Mouse (Mus musculus): ENCODE measurements around the gene Zc3h10. TPM values are rescaled to one million over a fixed set of nuclear protein-coding genes. Genes with fewer than 3 reads are reported as not detected.
A peak's percentile ranks its signal among the peaks of the same experiment; 100 is the strongest.
"Not testable (repeated sequence)": the region's sequence is repeated elsewhere in the genome, so short reads cannot be mapped to it uniquely, and the experiment has no call there.

Zc3h10 gene
- polyA plus RNA-seq, 1 experiment from 2014 or later = 12.8 TPM

GRCm38 (mm10) chr10:128579731-128580130 is 32.2 kb upstream of the Zc3h10 start:
- Histone ChIP-seq H3K36me3 (peaks cover 11% of the 10 kb centered on the region; the same call in 1 of the 2 replicates), H3K27ac (no peak overlapping the region), H3K4me1 (peaks cover 17% of the 10 kb centered on the region), H3K4me3 (no peak overlapping the region), H3K27me3 (ENCODE audit: insufficient read depth, poor library complexity, severe bottlenecking) (0 out of 2 replicates have a peak, but pooled peaks cover 4% of the 10 kb centered on the region), H3K9me3 (no peaks in the 10 kb centered on the region)
- no peak for DNase-seq (ENCODE audit: low spot score)
- 76% methylated on average over 4 of the region's 4 CpGs for WGBS

DNA sequence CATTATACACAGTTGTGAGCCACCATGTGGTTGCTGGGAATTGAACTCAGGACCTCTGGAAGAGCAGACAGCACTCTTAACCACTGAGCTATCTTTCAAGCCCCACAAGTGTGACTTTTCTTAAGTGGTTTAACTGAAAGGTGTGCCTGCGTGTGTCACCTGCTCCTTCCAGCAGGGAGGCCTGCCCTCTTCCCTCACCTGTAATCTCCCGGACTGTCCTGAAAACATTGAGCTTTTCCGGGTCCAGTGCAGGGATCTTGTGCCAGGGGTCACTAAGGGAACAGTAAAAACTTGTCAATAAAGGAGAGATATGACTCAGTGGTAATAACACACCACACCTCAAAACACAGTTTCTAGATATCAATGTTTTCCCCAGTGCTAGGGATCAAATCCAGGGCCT is 31.7 kb upstream of the Zc3h10 start:
- WGBS = 74% methylated on average over 3 of the region's 3 CpGs
- Histone ChIP-seq H3K4me3 (no peak overlapping the region), H3K4me1 (peaks cover 17% of the 10 kb centered on the region), H3K27ac (no peak overlapping the region), H3K9me3 (no peaks in the 10 kb centered on the region), H3K36me3 (peaks cover 11% of the 10 kb centered on the region; the same call in 1 of the 2 replicates), H3K27me3 (ENCODE audit: insufficient read depth, poor library complexity, severe bottlenecking) (no peaks in the 10 kb centered on the region)
- DNase-seq (ENCODE audit: low spot score) = no peak

DNA sequence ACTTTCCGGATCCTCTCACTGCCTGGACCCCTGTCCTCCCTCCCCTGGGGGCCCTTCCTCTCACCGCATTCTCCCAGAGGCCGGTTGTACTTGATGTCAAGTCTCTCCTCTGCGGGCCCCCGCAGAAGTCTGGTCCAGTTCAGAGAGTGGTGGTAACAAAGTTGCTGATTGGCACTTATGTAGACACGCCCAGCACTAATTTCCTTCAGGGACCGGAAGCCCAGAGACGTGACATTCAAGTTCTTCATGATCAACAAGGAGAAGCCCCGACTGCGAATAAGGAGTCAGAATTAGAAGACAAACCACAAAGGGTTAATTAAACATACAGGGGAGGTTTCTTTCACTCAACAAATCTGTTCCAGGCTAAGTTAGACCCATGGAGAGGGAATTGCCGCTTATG is 30.8 kb upstream of the Zc3h10 start:
- no peak overlapping the region for H3K4me3 ChIP-seq
- WGBS = 61% methylated on average over 11 of the region's 11 CpGs
- H3K27me3 ChIP-seq (ENCODE audit: insufficient read depth, poor library complexity, severe bottlenecking) = no peaks in the 10 kb centered on the region
- no peak for DNase-seq (ENCODE audit: low spot score)
- H3K9me3 ChIP-seq = no peaks in the 10 kb centered on the region
- H3K4me1 ChIP-seq = peaks cover 8% of the 10 kb centered on the region
- no peak overlapping the region for H3K27ac ChIP-seq
- peaks cover 11% of the 10 kb centered on the region; the same call in 1 of the 2 replicates for H3K36me3 ChIP-seq

DNA sequence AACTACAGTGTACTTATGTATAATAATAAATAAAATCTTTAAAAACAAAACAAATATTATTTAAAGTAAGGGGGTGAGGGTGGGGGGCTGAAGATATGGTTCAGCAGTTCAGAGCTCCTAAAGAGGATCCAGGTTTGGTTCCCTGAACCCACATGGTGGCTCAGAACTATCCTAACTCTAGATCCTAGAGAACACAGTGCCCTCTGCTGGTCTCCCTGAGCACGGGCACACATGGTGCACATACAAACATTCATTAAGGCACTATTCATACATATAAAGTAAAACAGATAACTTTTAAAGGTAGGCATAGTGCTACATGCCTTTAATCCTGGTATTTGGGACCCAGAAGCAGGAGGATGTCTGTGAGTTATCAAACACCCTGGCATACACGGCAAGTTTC is 27.5 kb upstream of the Zc3h10 start:
- Histone ChIP-seq H3K27ac (no peak overlapping the region), H3K4me3 (no peak overlapping the region), H3K27me3 (ENCODE audit: insufficient read depth, poor library complexity, severe bottlenecking) (peaks cover 11% of the 10 kb centered on the region; the same call in 1 of the 2 replicates), H3K4me1 (0 out of 2 replicates have a peak, but pooled peaks cover 3% of the 10 kb centered on the region), H3K36me3 (peaks cover 32% of the 10 kb centered on the region), H3K9me3 (no peaks in the 10 kb centered on the region)
- no peak for DNase-seq (ENCODE audit: low spot score)
- 95% methylated on average over 2 of the region's 2 CpGs for WGBS

DNA sequence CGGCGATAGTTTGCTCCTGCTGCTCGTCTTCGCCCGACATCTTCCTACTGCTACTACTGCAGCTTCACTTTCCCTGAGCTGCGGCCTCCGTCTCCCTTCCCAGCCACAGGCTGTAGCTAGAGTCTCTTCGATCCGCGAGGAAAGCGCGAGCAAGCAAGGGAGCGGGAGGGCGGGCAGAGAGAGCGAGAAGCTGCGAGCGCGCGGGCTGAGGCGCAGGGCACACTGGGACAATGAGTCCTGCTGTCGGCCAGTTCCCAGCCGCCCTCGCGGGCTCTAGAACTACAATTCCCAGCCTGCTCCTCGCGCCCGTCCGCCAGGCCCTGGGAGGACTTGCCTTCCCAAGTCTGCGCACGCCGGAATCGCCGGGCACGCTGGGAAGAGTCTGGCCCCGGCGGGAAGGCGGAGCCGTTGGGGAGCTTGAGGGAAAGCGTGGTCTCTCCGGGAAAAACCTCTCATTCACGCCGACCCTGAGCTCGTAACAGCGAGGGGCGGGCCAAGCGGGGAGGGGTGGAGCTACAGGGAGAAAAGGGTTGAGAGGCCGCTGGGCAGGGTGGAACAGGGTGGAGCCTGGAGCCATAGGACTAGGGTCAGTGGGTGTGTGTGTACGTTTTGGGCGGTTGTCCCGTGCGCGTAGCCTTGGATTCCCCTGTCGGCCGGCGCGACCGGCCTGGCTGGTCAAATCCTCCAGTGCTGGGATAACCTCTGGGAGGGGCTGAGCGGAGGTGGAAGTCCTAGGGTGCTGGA is 18.4 kb upstream of the Zc3h10 start, which contains the start of gene Pa2g4:
Gene Pa2g4 (minus strand): TSS at position 200 of the 744 bp plus-strand sequence.
- Histone ChIP-seq H3K4me3 (peak within 1 kb of the TSS; percentile 87), H3K36me3 (peaks cover 37% of the 10 kb centered on the region), H3K4me1 (peaks cover 16% of the 10 kb centered on the region), H3K27me3 (ENCODE audit: insufficient read depth, poor library complexity, severe bottlenecking) (0 out of 2 replicates have a peak, but pooled peaks cover 2% of the 10 kb centered on the region), H3K9me3 (no peaks in the 10 kb centered on the region), H3K27ac (peak within 1 kb of the TSS; percentile 92)
- DNase-seq (ENCODE audit: low spot score) = peak; percentile 100
- under 1% methylated on average over 58 of the region's 58 CpGs for WGBS

DNA sequence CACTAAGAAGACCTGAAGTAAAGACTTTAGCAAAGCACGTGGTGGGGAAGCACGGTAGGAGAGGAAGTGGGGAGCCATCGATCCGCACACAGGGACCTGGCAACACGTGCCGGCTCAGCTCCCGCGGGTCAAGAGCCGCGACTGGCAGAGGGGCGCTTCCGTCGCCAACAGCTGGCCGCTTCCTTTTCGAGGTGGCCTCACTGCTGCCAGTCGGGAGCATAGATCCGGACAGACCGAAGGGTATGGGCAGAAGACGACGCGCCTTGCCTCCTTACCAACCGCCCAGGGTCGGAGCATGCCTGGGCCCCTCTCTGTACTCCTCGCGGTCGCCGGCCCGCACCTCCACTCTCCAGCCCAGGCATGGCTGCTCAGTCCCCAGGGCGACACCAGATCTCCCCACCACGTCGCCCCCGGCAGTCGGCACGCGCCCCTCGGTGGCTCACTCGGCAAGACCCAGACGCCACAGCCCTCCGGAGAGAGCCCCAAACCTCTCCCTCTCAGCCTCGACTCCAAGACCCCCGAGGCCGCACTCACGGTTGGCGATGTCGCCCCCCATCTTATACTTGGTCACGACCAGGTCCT is 17.7 kb upstream of the Zc3h10 start:
- Histone ChIP-seq H3K27me3 (ENCODE audit: insufficient read depth, poor library complexity, severe bottlenecking) (no peaks in the 10 kb centered on the region), H3K27ac (peak overlapping the region; percentile 92), H3K4me3 (peak overlapping the region; percentile 87), H3K4me1 (peaks cover 16% of the 10 kb centered on the region), H3K36me3 (peaks cover 41% of the 10 kb centered on the region), H3K9me3 (no peaks in the 10 kb centered on the region)
- DNase-seq (ENCODE audit: low spot score) = no peak
- WGBS = under 1% methylated on average over 46 of the region's 46 CpGs

- Histone ChIP-seq H3K27me3 (ENCODE audit: insufficient read depth, poor library complexity, severe bottlenecking) (no peaks in the 10 kb centered on the region), H3K9me3 (no peaks in the 10 kb centered on the region), H3K4me3 (no peak overlapping the region), H3K27ac (no peak overlapping the region), H3K4me1 (peaks cover 16% of the 10 kb centered on the region), H3K36me3 (peaks cover 55% of the 10 kb centered on the region)
- 87% methylated on average over 6 of the region's 6 CpGs for WGBS
- no peak for DNase-seq (ENCODE audit: low spot score)
These were observed 16.0 kb upstream of the Zc3h10 start for GRCm38 (mm10) chr10:128563544-128563943.

DNA sequence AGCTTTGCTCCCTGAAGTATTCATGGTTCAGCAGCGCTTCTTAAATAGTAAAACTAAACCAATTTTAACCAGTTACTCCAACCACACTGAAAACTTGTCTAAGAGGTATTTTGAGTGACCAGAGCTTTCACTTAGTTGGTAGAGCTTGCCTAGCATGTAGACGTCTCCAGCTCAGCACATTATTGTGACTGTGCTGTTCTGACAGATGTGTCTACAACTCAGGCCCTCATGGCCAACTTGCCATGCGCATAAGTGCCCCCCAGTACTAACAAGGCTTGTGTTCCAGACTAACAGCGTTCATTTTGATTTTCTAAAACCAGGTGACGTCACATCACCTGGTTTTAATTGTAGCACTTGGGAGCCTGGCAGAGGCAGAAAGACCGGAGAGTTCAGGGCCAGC is 9.4 kb upstream of the Zc3h10 start:
- H3K36me3 ChIP-seq = peaks cover 52% of the 10 kb centered on the region
- H3K4me3 ChIP-seq = no peak overlapping the region
- no peak for DNase-seq (ENCODE audit: low spot score)
- H3K4me1 ChIP-seq = no peaks in the 10 kb centered on the region
- H3K27me3 ChIP-seq (ENCODE audit: insufficient read depth, poor library complexity, severe bottlenecking) = no peaks in the 10 kb centered on the region
- 85% methylated on average over 6 of the region's 6 CpGs for WGBS
- no peak overlapping the region for H3K27ac ChIP-seq
- no peaks in the 10 kb centered on the region for H3K9me3 ChIP-seq

- H3K9me3 ChIP-seq = no peaks in the 10 kb centered on the region
- H3K4me3 ChIP-seq = no peak overlapping the region
- peaks cover 45% of the 10 kb centered on the region for H3K36me3 ChIP-seq
- no peak overlapping the region for H3K27ac ChIP-seq
- H3K27me3 ChIP-seq (ENCODE audit: insufficient read depth, poor library complexity, severe bottlenecking) = no peaks in the 10 kb centered on the region
- no peak for DNase-seq (ENCODE audit: low spot score)
- no peaks in the 10 kb centered on the region for H3K4me1 ChIP-seq
These were observed 8.7 kb upstream of the Zc3h10 start for GRCm38 (mm10) chr10:128556286-128556685.

DNA sequence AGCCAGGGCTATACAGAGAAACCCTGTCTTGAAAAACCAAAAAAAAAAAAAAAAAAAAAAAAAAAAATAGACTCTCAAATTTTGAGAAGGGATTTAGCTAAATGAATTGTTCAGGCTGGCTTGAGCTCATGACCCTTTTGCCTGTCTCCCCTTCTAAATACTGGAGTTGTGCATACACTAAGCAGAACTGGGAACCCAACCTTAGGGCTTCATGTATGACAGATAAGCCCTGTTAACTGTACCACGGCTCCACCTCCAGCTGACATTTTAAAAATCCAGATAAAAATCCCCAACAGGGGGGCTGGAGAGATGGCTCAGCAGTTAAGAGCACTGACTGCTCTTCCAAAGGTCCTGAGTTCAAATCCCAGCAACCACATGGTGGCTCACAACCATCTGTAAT is 8.0 kb upstream of the Zc3h10 start:
- 73% methylated on average over 1 of the region's 1 CpGs for WGBS
- not testable (repeated sequence) for H3K9me3 ChIP-seq; H3K4me1 ChIP-seq; H3K27ac ChIP-seq; DNase-seq (ENCODE audit: low spot score); H3K27me3 ChIP-seq (ENCODE audit: insufficient read depth, poor library complexity, severe bottlenecking); H3K4me3 ChIP-seq
- H3K36me3 ChIP-seq = peaks cover 38% of the 10 kb centered on the region

DNA sequence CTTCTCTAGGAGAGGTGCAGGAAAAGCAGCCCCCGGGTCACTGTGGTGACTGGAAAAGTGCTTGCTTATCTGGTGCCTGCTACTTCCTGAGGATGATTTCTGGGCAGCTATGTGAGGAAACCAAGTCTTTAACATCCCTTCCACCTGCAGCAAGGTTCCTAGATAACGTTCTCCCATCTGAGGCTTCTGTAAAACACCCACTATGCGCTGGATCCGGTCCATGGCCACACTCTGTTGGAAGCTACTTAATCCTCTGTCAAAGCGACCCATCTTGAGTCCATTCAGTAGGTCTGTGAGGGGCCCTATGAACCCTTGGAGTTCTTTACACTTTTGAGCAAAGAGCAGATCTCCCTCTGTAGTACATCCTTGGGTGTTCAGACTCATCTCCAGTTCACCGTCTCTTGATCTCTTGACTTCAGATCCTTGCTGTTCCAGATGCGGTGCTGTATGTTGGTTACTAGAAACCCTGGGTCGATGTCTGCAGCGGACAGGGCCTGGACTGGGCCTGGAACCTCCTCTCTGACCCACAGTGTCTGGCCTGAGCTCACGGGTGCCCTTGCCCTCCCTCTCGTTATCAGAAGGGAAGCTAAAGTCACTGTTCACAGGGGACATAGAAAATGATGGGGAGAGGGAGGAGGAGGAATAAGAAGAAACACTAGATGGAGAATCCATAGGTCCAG is 2.7 kb upstream of the Zc3h10 start:
- not testable (repeated sequence) for H3K9me3 ChIP-seq; H3K4me3 ChIP-seq; H3K4me1 ChIP-seq; H3K36me3 ChIP-seq; DNase-seq (ENCODE audit: low spot score); H3K27me3 ChIP-seq (ENCODE audit: insufficient read depth, poor library complexity, severe bottlenecking)
- WGBS = 79% methylated on average over 11 of the region's 11 CpGs
- 0 out of 2 replicates have a peak overlapping the region, but pooled peaks have one; percentile 62 for H3K27ac ChIP-seq

DNA sequence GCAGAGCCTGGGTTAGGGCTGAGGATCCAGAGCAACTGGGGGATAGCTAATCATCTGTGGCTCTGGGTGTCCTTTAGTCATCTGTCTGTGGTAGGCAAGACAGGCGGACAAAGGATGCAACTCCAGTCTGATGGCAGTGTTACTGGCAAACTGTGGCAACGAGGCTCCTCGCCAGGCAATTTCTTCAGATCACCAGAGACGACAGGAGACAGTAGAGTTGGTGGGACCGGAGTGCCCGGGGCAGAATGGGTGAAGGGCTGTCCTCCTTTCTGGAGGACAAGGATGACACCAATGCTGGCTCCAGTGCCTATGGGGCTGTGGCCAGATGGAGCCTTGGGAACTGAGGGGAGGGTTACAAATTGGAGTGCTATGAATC is 2.1 kb upstream of the Zc3h10 start:
- peak overlapping the region; percentile 62; the same call in 1 of the 2 replicates for H3K27ac ChIP-seq
- peaks cover 11% of the 10 kb centered on the region for H3K36me3 ChIP-seq
- H3K4me3 ChIP-seq = peak overlapping the region; percentile 22; the same call in 1 of the 2 replicates
- not testable (repeated sequence) for H3K4me1 ChIP-seq; H3K9me3 ChIP-seq; H3K27me3 ChIP-seq (ENCODE audit: insufficient read depth, poor library complexity, severe bottlenecking)
- peak; percentile 78 for DNase-seq (ENCODE audit: low spot score)
- 66% methylated on average over 6 of the region's 6 CpGs for WGBS

Data from heart, embryonic 10.5 days (tissue).